Mouse (Mus musculus) stomach, postnatal 0 days (tissue): Measurements from ENCODE around the gene Trim44.

Experiments
- CTCF ChIP-seq: IDR thresholded peaks from 2 replicates; pipeline ENCODE4 v1.5.1; 2016; ENCODE audit warnings: antibody characterized with exemption, low read depth, mild to moderate bottlenecking, moderate library complexity
- EP300 ChIP-seq: optimal IDR thresholded peaks from 2 replicates; pipeline ENCODE3; 2016; ENCODE audit warnings: antibody characterized with exemption

GRCm38 (mm10) chr2:102403982-102404381, 3.6 kb downstream of the Trim44 start:
- TF ChIP-seq CTCF = no peak
- no peak for TF ChIP-seq EP300
